Comparison of ENCODE assay signal across 25 mouse cellular contexts in genomic region chr16:11359919-11360318, GRCm38 (mm10). TPM values are rescaled to one million over a fixed set of nuclear protein-coding genes. Genes with fewer than 3 reads are reported as not detected.
DNase-seq lines count a peak whose midpoint lies in the region; ATAC-seq and TF ChIP-seq lines count a peak whose summit lies in the region.
"Had no signal": no experiment of that assay in that cellular context is flagged by ENCODE, and none has a peak within 500 bp of the region (broad histone marks: within the 10 kb centered on the region; RNA-seq: fewer than 3 reads in every experiment).

No protein-coding gene starts in this region.

- H3K36me3 ChIP-seq in forebrain, embryonic 10.5 days (replicated peaks), result no peaks in the 10 kb centered on the region
- no peaks in the 10 kb centered on the region for H3K36me3 ChIP-seq in forebrain, embryonic 11.5 days (ENCODE audit: control insufficient read depth, insufficient read depth, low read length)
- H3K36me3 ChIP-seq in lung, embryonic 16.5 days (ENCODE audit: control insufficient read depth, insufficient read depth, low read length), result no peaks in the 10 kb centered on the region
- H3K36me3 ChIP-seq in stomach, postnatal 0 days (ENCODE audit: control insufficient read depth, insufficient read depth, low read length), result peaks cover under 1% of the 10 kb centered on the region; the same call in 1 of the 2 replicates
- H3K36me3 ChIP-seq: heart, embryonic 10.5 days; hindbrain, embryonic 12.5 days; limb, embryonic 10.5 days had no signal

- H3K4me2 ChIP-seq in forebrain, embryonic 11.5 days (ENCODE audit: low read depth, low read length, severe bottlenecking), result no peak overlapping the region
- peak overlapping the region; percentile 24; the same call in 1 of the 2 replicates for H3K4me2 ChIP-seq in lung, embryonic 16.5 days (ENCODE audit: low read depth, low read length)
- no peak overlapping the region for H3K4me2 ChIP-seq in stomach, postnatal 0 days (replicated peaks; ENCODE audit: low read depth)
- H3K4me2 ChIP-seq: hindbrain, embryonic 12.5 days had no signal

- H3K4me3 ChIP-seq in forebrain, embryonic 10.5 days, result no peak overlapping the region
- no peak overlapping the region for H3K4me3 ChIP-seq in forebrain, embryonic 11.5 days (ENCODE audit: low read depth, low read length)
- no peak overlapping the region for H3K4me3 ChIP-seq in lung, embryonic 16.5 days (ENCODE audit: low read length)
- no peak overlapping the region for H3K4me3 ChIP-seq in stomach, postnatal 0 days (ENCODE audit: low read depth, low read length)
- H3K4me3 ChIP-seq: heart, embryonic 10.5 days; hindbrain, embryonic 12.5 days; layer of hippocampus, adult 2 months; limb, embryonic 10.5 days; myocyte had no signal

- no peak for TF ChIP-seq CTCF in stomach, postnatal 0 days (IDR thresholded peaks at IDR 0.05; ENCODE audit: low read depth)

- H3K9me3 ChIP-seq in forebrain, embryonic 10.5 days, result no peaks in the 10 kb centered on the region
- H3K9me3 ChIP-seq in forebrain, embryonic 11.5 days (ENCODE audit: control insufficient read depth, low read length), result no peaks in the 10 kb centered on the region
- H3K9me3 ChIP-seq in lung, embryonic 16.5 days (ENCODE audit: control insufficient read depth, low read length), result no peaks in the 10 kb centered on the region
- no peaks in the 10 kb centered on the region for H3K9me3 ChIP-seq in stomach, postnatal 0 days (ENCODE audit: control insufficient read depth, low read length)
- H3K9me3 ChIP-seq: heart, embryonic 10.5 days; hindbrain, embryonic 12.5 days; limb, embryonic 10.5 days had no signal

- H3K27ac ChIP-seq in forebrain, embryonic 10.5 days, result peak overlapping the region; percentile 30; the same call in 1 of the 2 replicates
- H3K27ac ChIP-seq in forebrain, embryonic 11.5 days (ENCODE audit: low read depth, low read length), result no peak overlapping the region
- peak overlapping the region; percentile 73 for H3K27ac ChIP-seq in lung, embryonic 16.5 days (ENCODE audit: low read length)
- H3K27ac ChIP-seq in stomach, postnatal 0 days (replicated peaks), result peak overlapping the region; percentile 40; the same call in 1 of the 2 replicates
- H3K27ac ChIP-seq: heart, embryonic 10.5 days; hindbrain, embryonic 12.5 days; layer of hippocampus, adult 2 months; limb, embryonic 10.5 days had no signal

- DNase-seq in forebrain, embryonic 10.5 days (ENCODE audit: extremely low spot score, low spot score), result no peak
- no peak for DNase-seq in forebrain, embryonic 11.5 days (ENCODE audit: low spot score)
- DNase-seq in lung, postnatal 14 days, result no peak
- DNase-seq in ZHBTc4 (ENCODE audit: low read depth, low spot score), result peak; percentile 86
- DNase-seq in stomach, postnatal 0 days (ENCODE audit: low spot score), result peak; percentile 53
- no peak for DNase-seq in c-Kit-positive CD71-positive TER-119-positive erythroid progenitor cells, embryonic 14.5 days (ENCODE audit: low spot score)
- DNase-seq in left cerebral cortex, adult 9 months (ENCODE audit: low spot score in 2 of 2), result no peak
- DNase-seq: adrenal gland, adult 8-10 months; cerebellum, postnatal 10 days; embryo, embryonic 11 days; kidney, postnatal 14 days; liver, postnatal 0 days; midbrain, embryonic 14.5 days; right cerebral cortex, postnatal 25 days had no signal

- peaks cover 9% of the 10 kb centered on the region for H3K4me1 ChIP-seq in forebrain, embryonic 10.5 days
- H3K4me1 ChIP-seq in forebrain, embryonic 11.5 days (replicated peaks; ENCODE audit: control insufficient read depth, insufficient read depth, low read length), result no peaks in the 10 kb centered on the region
- H3K4me1 ChIP-seq in lung, embryonic 16.5 days (replicated peaks; ENCODE audit: control insufficient read depth, insufficient read depth, low read length), result peaks cover 8% of the 10 kb centered on the region
- no peaks in the 10 kb centered on the region for H3K4me1 ChIP-seq in stomach, postnatal 0 days (replicated peaks; ENCODE audit: control insufficient read depth, insufficient read depth)
- H3K4me1 ChIP-seq: heart, embryonic 10.5 days; limb, embryonic 10.5 days had no signal

- H3K9ac ChIP-seq in forebrain, embryonic 11.5 days (ENCODE audit: low read length), result no peak overlapping the region
- no peak overlapping the region for H3K9ac ChIP-seq in lung, embryonic 16.5 days (ENCODE audit: low read length)
- no peak overlapping the region for H3K9ac ChIP-seq in stomach, postnatal 0 days (ENCODE audit: low read length)
- H3K9ac ChIP-seq: hindbrain, embryonic 12.5 days; liver, postnatal 0 days had no signal

- 27% methylated on average over 10 of the region's 10 CpGs for WGBS in forebrain, embryonic 10.5 days
- WGBS in forebrain, embryonic 11.5 days, result 19% methylated on average over 10 of the region's 10 CpGs
- 35% methylated on average over 10 of the region's 10 CpGs for WGBS in lung, embryonic 16.5 days
- WGBS in stomach, postnatal 0 days, result 37% methylated on average over 10 of the region's 10 CpGs

- H3K27me3 ChIP-seq in forebrain, embryonic 10.5 days (ENCODE audit: poor library complexity, severe bottlenecking), result no peaks in the 10 kb centered on the region
- no peaks in the 10 kb centered on the region for H3K27me3 ChIP-seq in forebrain, embryonic 11.5 days (ENCODE audit: control insufficient read depth, insufficient read depth, low read length)
- H3K27me3 ChIP-seq in lung, embryonic 16.5 days (ENCODE audit: control insufficient read depth, insufficient read depth, low read depth, low read length), result no peaks in the 10 kb centered on the region
- H3K27me3 ChIP-seq in stomach, postnatal 0 days (ENCODE audit: control insufficient read depth, insufficient read depth, low read length), result no peaks in the 10 kb centered on the region
- H3K27me3 ChIP-seq: hindbrain, embryonic 12.5 days had no signal

- TF ChIP-seq EP300 in stomach, postnatal 0 days (optimal IDR thresholded peaks at IDR 0.05), result no peak

- no peak for ATAC-seq in forebrain, embryonic 11.5 days (replicated peaks; ENCODE audit: low FRiP score)
- ATAC-seq in lung, embryonic 16.5 days (ENCODE audit: low read depth), result peak; percentile 70
- ATAC-seq in stomach, postnatal 0 days (ENCODE audit: low FRiP score, low TSS enrichment), result peak; percentile 77
- ATAC-seq: inflammation-experienced regulatory T-cells, adult 6 months; liver, postnatal 0 days had no signal

RNA-seq across cellular contexts. Expression of gene Snx29, which starts 37.2 kb away (rescaled TPM):
- polyA plus RNA-seq in forebrain, embryonic 10.5 days (2016; fragmentation: Nextera tagmentation; extraction: Ambion mirVana), result 8.1 and 9.8 TPM in 2 replicates
- 12.5 and 13.5 TPM in 2 replicates for polyA plus RNA-seq in forebrain, embryonic 11.5 days (2014; fragmentation: Nextera tagmentation; extraction: Ambion mirVana)
- 11.4 and 16.2 TPM in 2 replicates for polyA plus RNA-seq in lung, embryonic 16.5 days (2015; fragmentation: Nextera tagmentation; extraction: Ambion mirVana)
- 4.8 and 5.2 TPM in 2 replicates for polyA plus RNA-seq in stomach, postnatal 0 days (2015; fragmentation: Nextera tagmentation; extraction: Ambion mirVana)

RNA-seq across cellular contexts. Expression of gene Tnfrsf17, which starts 46.3 kb away (rescaled TPM):
- not detected in 2 replicates for polyA plus RNA-seq in forebrain, embryonic 10.5 days (2016; fragmentation: Nextera tagmentation; extraction: Ambion mirVana)
- 0.35 TPM in 1 of 2 replicates, not detected in the other for polyA plus RNA-seq in forebrain, embryonic 11.5 days (2014; fragmentation: Nextera tagmentation; extraction: Ambion mirVana)
- polyA plus RNA-seq in lung, embryonic 16.5 days (2015; fragmentation: Nextera tagmentation; extraction: Ambion mirVana), result not detected in 2 replicates
- 0.12 TPM in 1 of 2 replicates, not detected in the other for polyA plus RNA-seq in stomach, postnatal 0 days (2015; fragmentation: Nextera tagmentation; extraction: Ambion mirVana)
- polyA plus RNA-seq: embryonic facial prominence, embryonic 14.5 days; heart, embryonic 10.5 days; heart, postnatal 0 days; hindbrain, embryonic 12.5 days; inflammation-experienced regulatory T-cells, adult 6 months; limb, embryonic 10.5 days; liver, adult 2 months; liver, postnatal 0 days; midbrain, embryonic 14.5 days; myocyte; neural tube, embryonic 14.5 days had no signal

Comparison
In these comparisons a context has a peak if more than half of its experiments do, and no peak if none do; other contexts are left out.
1. DNase-seq: peak in ZHBTc4 (single experiment) and stomach, postnatal 0 days (single experiment); none in forebrain, embryonic 10.5 days (single experiment), forebrain, embryonic 11.5 days (single experiment), lung, postnatal 14 days (single experiment), c-Kit-positive CD71-positive TER-119-positive erythroid progenitor cells, embryonic 14.5 days (single experiment) and left cerebral cortex, adult 9 months (0 of 2).